Mouse (Mus musculus): Measurements from ENCODE around the gene Cyp4v3. TPM values are rescaled to one million over a fixed set of nuclear protein-coding genes. Genes with fewer than 3 reads are reported as not detected.

The Cyp4v3 gene
- 0.63 and 0.87 TPM in 2 replicates for polyA plus RNA-seq (2011; ENCODE audit: insufficient read depth, insufficient read length, low read depth, missing spikeins)

DNA sequence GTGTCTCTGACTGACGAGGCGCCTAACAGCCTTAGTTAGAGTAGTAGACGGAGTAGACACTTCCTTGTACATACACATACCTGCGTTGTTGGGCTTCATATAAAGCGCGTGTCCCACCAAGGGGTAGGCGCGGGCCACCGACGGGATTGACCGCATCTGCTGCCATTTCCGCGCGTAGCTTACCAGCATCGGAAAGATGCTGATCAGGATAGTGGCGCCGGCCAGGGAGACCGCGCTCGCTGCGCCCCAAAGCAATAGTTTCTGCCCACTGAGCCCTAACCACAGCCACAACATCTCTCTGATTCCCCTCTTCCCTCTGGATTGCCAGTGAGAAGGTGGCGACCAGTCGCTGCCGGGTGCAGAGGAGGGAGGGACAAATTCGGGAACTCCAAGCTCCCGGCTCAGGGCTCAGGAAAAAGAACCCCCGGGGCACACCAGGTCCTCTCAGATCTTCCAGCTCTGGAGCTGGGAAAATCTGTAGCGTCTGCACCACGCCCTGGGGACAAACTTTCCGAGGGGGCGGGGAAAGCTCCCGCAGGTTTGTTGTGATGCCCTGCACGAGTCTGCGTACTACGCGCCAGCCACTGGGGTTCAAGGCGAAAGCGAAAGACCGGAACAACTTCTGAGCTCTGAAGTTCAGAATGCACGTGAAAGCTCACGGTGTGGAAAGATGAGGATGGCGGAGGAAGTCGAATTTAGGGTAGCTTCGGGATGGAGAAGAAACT is at the start of gene Cyp4v3:
Gene Cyp4v3 (minus strand): TSS at position 532 of the 725 bp plus-strand sequence.
- Histone ChIP-seq H3K27me3 (ENCODE audit: control insufficient read depth, insufficient read depth, low read length, poor library complexity, severe bottlenecking) (peaks cover 7% of the 10 kb centered on the region), H3K36me3 (ENCODE audit: control insufficient read depth, insufficient read depth, low read length, poor library complexity, severe bottlenecking) (no peaks in the 10 kb centered on the region), H3K4me3 (ENCODE audit: low read depth, low read length) (peak within 1 kb of the TSS; percentile 48), H3K4me1 (ENCODE audit: control insufficient read depth, insufficient read depth, low read length) (no peaks in the 10 kb centered on the region), H3K9ac (ENCODE audit: low read depth, poor library complexity, severe bottlenecking) (peak within 1 kb of the TSS; percentile 2; the same call in 1 of the 2 replicates), H3K27ac (ENCODE audit: insufficient read depth, low read length) (no peak within 1 kb of the TSS), H3K9me3 (replicated peaks; ENCODE audit: control insufficient read depth, insufficient read depth, low read length, poor library complexity, severe bottlenecking) (0 out of 2 replicates have a peak, but pooled peaks cover 2% of the 10 kb centered on the region)
- no peak for TF ChIP-seq CTCF (IDR thresholded peaks at IDR 0.05; ENCODE audit: low read depth, low read length)
- no peak for TF ChIP-seq EP300 (IDR thresholded peaks at IDR 0.05; ENCODE audit: insufficient read depth, low read depth, low read length)

DNA sequence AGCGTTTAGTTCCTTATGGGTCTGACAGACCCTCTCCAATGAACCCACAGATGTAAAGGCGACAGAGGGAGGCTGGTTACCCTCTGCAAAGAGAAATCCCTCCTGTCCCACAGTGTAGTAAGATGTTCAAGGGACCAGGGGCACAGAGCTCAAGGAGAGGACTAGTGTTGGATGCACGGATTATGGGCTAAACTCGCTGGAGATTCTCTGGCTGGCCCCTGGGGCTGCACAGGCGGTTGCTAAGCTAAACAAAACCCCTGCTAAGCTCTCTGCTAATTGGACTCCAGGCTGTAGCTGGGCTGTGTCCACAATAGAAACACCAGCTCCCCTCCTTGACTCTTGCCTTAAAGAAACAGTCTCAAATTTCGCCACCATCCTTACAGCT is 48.9 kb upstream of the Cyp4v3 start, which contains the start of gene Fam149a:
Gene Fam149a (minus strand): TSS at position 329 of the 385 bp plus-strand sequence.
- Histone ChIP-seq H3K4me1 (ENCODE audit: control insufficient read depth, insufficient read depth, low read length) (no peaks in the 10 kb centered on the region), H3K27ac (ENCODE audit: insufficient read depth, low read length) (no peak within 1 kb of the TSS), H3K9me3 (replicated peaks; ENCODE audit: control insufficient read depth, insufficient read depth, low read length, poor library complexity, severe bottlenecking) (no peaks in the 10 kb centered on the region), H3K36me3 (ENCODE audit: control insufficient read depth, insufficient read depth, low read length, poor library complexity, severe bottlenecking) (no peaks in the 10 kb centered on the region), H3K27me3 (ENCODE audit: control insufficient read depth, insufficient read depth, low read length, poor library complexity, severe bottlenecking) (no peaks in the 10 kb centered on the region; the same call in 1 of the 2 replicates), H3K4me3 (ENCODE audit: low read depth, low read length) (peak within 1 kb of the TSS; percentile 34), H3K9ac (ENCODE audit: low read depth, poor library complexity, severe bottlenecking) (no peak within 1 kb of the TSS)
- no peak for TF ChIP-seq CTCF (IDR thresholded peaks at IDR 0.05; ENCODE audit: low read depth, low read length)

DNA sequence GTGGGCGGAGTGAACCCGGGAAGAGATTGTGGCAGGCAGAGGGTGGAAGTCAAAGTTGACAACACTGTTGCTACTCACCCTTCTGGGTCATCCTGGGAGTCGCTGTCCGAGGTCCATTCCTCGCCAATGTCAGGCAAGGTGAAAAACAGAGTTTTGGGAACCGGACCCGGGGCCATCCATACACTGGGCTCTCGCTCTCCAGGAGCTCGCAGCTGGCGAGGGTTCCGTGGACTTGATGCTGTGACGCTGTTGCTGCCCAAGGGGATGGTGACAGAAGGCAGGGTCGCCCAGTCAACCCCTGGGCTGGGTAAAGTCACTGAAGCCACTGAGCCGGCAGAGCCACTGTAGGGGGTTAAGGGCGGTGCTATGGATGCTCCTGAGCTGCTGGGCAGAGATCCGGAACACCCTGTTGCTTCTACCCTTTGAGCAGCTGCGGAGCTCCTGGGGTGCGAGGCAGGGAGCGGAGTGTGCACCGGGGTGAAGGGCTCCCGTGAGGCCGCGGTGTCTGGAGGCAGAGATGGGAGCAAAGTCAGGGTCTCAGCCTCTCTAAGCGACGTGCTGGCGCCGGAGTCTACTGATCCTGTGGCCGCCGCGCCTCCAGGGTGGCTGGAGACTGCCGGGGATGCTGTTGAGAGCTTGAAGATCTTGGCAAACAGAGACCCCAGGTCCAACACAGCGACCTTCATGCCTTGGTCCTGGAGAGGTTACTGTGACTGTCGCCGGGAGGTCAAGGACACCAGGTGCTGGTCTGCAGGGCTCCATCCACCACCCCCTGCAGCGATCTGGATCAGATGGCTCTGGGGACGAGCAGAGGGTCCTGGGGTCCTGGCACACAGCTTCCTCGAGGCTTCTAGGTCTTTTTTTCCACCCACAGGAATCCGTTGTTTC is 48.3 kb upstream of the Cyp4v3 start:
- TF ChIP-seq EP300 (IDR thresholded peaks at IDR 0.05; ENCODE audit: insufficient read depth, low read depth, low read length): no peak
- no peak for TF ChIP-seq CTCF (IDR thresholded peaks at IDR 0.05; ENCODE audit: low read depth, low read length)
- no peak for TF ChIP-seq POLR2A (IDR thresholded peaks at IDR 0.05; ENCODE audit: insufficient read depth, low read length)
- Histone ChIP-seq H3K9ac (ENCODE audit: low read depth, poor library complexity, severe bottlenecking) (no peak overlapping the region), H3K4me1 (ENCODE audit: control insufficient read depth, insufficient read depth, low read length) (no peaks in the 10 kb centered on the region), H3K9me3 (replicated peaks; ENCODE audit: control insufficient read depth, insufficient read depth, low read length, poor library complexity, severe bottlenecking) (no peaks in the 10 kb centered on the region), H3K4me3 (ENCODE audit: low read depth, low read length) (peak overlapping the region; percentile 34), H3K27me3 (ENCODE audit: control insufficient read depth, insufficient read depth, low read length, poor library complexity, severe bottlenecking) (no peaks in the 10 kb centered on the region; the same call in 1 of the 2 replicates), H3K27ac (ENCODE audit: insufficient read depth, low read length) (no peak overlapping the region), H3K36me3 (ENCODE audit: control insufficient read depth, insufficient read depth, low read length, poor library complexity, severe bottlenecking) (no peaks in the 10 kb centered on the region)

DNA sequence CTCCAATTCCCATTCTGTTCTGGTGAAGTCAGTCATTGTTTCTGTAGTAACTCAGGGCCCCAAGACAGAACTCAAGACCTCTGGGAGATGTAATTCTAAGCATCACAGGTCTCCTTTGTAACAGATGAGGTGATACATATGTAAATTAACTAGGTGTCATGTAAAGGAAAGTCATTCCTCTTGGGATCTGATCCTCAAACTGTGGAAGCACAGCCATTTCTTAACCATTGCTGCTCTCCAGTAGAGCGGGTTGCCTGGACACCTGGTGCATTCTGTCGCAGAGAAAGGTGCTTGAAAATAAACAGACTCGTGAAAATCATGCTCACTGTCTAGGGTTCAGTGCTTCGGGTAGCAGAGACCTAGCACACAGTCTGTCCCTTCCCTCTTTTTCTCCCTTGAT is 47.6 kb upstream of the Cyp4v3 start:
- Histone ChIP-seq H3K27ac (ENCODE audit: insufficient read depth, low read length) (no peak overlapping the region), H3K4me1 (ENCODE audit: control insufficient read depth, insufficient read depth, low read length) (no peaks in the 10 kb centered on the region), H3K36me3 (ENCODE audit: control insufficient read depth, insufficient read depth, low read length, poor library complexity, severe bottlenecking) (no peaks in the 10 kb centered on the region), H3K27me3 (ENCODE audit: control insufficient read depth, insufficient read depth, low read length, poor library complexity, severe bottlenecking) (no peaks in the 10 kb centered on the region; the same call in 1 of the 2 replicates), H3K4me3 (ENCODE audit: low read depth, low read length) (no peak overlapping the region), H3K9ac (ENCODE audit: low read depth, poor library complexity, severe bottlenecking) (no peak overlapping the region), H3K9me3 (replicated peaks; ENCODE audit: control insufficient read depth, insufficient read depth, low read length, poor library complexity, severe bottlenecking) (no peaks in the 10 kb centered on the region)
- TF ChIP-seq POLR2A (IDR thresholded peaks at IDR 0.05; ENCODE audit: insufficient read depth, low read length): no peak
- no peak for TF ChIP-seq EP300 (IDR thresholded peaks at IDR 0.05; ENCODE audit: insufficient read depth, low read depth, low read length)
- no peak for TF ChIP-seq CTCF (IDR thresholded peaks at IDR 0.05; ENCODE audit: low read depth, low read length)

DNA sequence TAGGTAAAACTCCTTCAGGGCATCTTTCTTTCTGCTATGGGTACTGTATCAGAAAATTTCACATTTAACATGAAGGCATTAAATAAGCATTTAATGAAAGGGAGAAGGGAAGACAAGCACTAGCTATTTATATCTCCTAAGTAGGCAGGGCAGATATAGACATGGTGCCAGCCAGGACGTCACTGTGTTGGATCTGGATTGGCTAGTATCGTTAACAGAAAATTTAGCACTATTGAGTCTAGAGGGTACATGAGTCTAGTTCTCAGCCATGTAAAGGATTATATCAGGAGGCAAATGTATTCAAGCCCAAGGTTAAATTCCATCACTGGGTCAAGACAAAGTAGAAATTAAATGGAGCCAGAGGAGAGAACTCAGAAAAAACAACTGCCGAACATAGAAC is 41.1 kb upstream of the Cyp4v3 start:
- Histone ChIP-seq H3K27ac (ENCODE audit: insufficient read depth, low read length) (no peak overlapping the region), H3K9ac (ENCODE audit: low read depth, poor library complexity, severe bottlenecking) (no peak overlapping the region), H3K27me3 (ENCODE audit: control insufficient read depth, insufficient read depth, low read length, poor library complexity, severe bottlenecking) (no peaks in the 10 kb centered on the region), H3K4me3 (ENCODE audit: low read depth, low read length) (no peak overlapping the region), H3K4me1 (ENCODE audit: control insufficient read depth, insufficient read depth, low read length) (no peaks in the 10 kb centered on the region), H3K9me3 (replicated peaks; ENCODE audit: control insufficient read depth, insufficient read depth, low read length, poor library complexity, severe bottlenecking) (no peaks in the 10 kb centered on the region), H3K36me3 (ENCODE audit: control insufficient read depth, insufficient read depth, low read length, poor library complexity, severe bottlenecking) (no peaks in the 10 kb centered on the region)
- no peak for TF ChIP-seq EP300 (IDR thresholded peaks at IDR 0.05; ENCODE audit: insufficient read depth, low read depth, low read length)
- no peak for TF ChIP-seq POLR2A (IDR thresholded peaks at IDR 0.05; ENCODE audit: insufficient read depth, low read length)
- TF ChIP-seq CTCF (IDR thresholded peaks at IDR 0.05; ENCODE audit: low read depth, low read length): no peak
